Mouse (Mus musculus) lung, adult 2 months (tissue): Measurements from ENCODE around the gene Parvb.

Source experiments
- CTCF ChIP-seq: fragments of 200-500 bp; IDR thresholded peaks from 2 replicates; pipeline ENCODE4 v1.5.1; 2011; ENCODE audit warnings: mild to moderate bottlenecking, low read length, control low read depth; ENCODE audit not compliant: insufficient read depth
- POLR2A ChIP-seq: fragments of 200-500 bp; IDR thresholded peaks from 2 replicates; pipeline ENCODE4 v1.6.1; 2011; ENCODE audit warnings: low read depth, mild to moderate bottlenecking, control low read depth, low read length, borderline replicate concordance; ENCODE audit errors: extremely low read depth

GRCm38 (mm10) chr15:84305333-84305732, 73.5 kb downstream of the Parvb start:
- TF ChIP-seq CTCF = no peak
- TF ChIP-seq POLR2A = no peak
